ENCODE assay signal across 13 mouse cellular contexts in genomic region chr4:44179748-44180147, GRCm38 (mm10). TPM values are rescaled to one million over a fixed set of nuclear protein-coding genes. Genes with fewer than 3 reads are reported as not detected.
DNase-seq lines count a peak whose midpoint lies in the region; ATAC-seq and TF ChIP-seq lines count a peak whose summit lies in the region.
"Had no signal": no experiment of that assay in that cellular context is flagged by ENCODE, and none has a peak within 500 bp of the region (broad histone marks: within the 10 kb centered on the region; RNA-seq: fewer than 3 reads in every experiment).

No protein-coding gene starts in this region.

- H3K4me3 ChIP-seq in hindbrain, postnatal 0 days (ENCODE audit: low read length) = no peak overlapping the region
- H3K4me3 ChIP-seq in hindbrain, embryonic 14.5 days (replicated peaks; ENCODE audit: low read length) = no peak overlapping the region
- H3K4me3 ChIP-seq in lung, adult 2 months (replicated peaks; ENCODE audit: extremely low read depth, low read depth, low read length) = no peak overlapping the region
- no peak overlapping the region for H3K4me3 ChIP-seq in lung, postnatal 0 days (ENCODE audit: low read depth, low read length)
- H3K4me3 ChIP-seq: limb, embryonic 13.5 days; midbrain, embryonic 15.5 days; neural tube, embryonic 12.5 days had no signal

- TF ChIP-seq POLR2A in lung, adult 2 months (IDR thresholded peaks at IDR 0.05; ENCODE audit: borderline replicate concordance, extremely low read depth, low read depth, low read length) = no peak

- no peaks in the 10 kb centered on the region for H3K9me3 ChIP-seq in hindbrain, postnatal 0 days (ENCODE audit: low read length)
- H3K9me3 ChIP-seq in hindbrain, embryonic 14.5 days (ENCODE audit: control insufficient read depth, low read length) = no peaks in the 10 kb centered on the region
- H3K9me3 ChIP-seq in lung, postnatal 0 days (ENCODE audit: low read length) = no peaks in the 10 kb centered on the region
- H3K9me3 ChIP-seq: limb, embryonic 13.5 days; midbrain, embryonic 15.5 days; neural tube, embryonic 12.5 days had no signal

- TF ChIP-seq CTCF in hindbrain, postnatal 0 days (IDR thresholded peaks at IDR 0.05; ENCODE audit: low read depth) = no peak
- TF ChIP-seq CTCF in lung, adult 2 months (IDR thresholded peaks at IDR 0.05; ENCODE audit: insufficient read depth, low read length) = no peak
- no peak for TF ChIP-seq CTCF in lung, postnatal 0 days (IDR thresholded peaks at IDR 0.05)

- no peaks in the 10 kb centered on the region for H3K4me1 ChIP-seq in hindbrain, postnatal 0 days (ENCODE audit: insufficient read depth, low read length)
- no peaks in the 10 kb centered on the region for H3K4me1 ChIP-seq in hindbrain, embryonic 14.5 days (replicated peaks; ENCODE audit: control insufficient read depth, insufficient read depth, low read length)
- H3K4me1 ChIP-seq in lung, adult 2 months (ENCODE audit: control insufficient read depth, insufficient read depth, low read length) = peaks cover 4% of the 10 kb centered on the region; the same call in 1 of the 2 replicates
- no peaks in the 10 kb centered on the region for H3K4me1 ChIP-seq in lung, postnatal 0 days (ENCODE audit: insufficient read depth, low read depth, low read length)
- H3K4me1 ChIP-seq: neural tube, embryonic 12.5 days had no signal

- TF ChIP-seq EP300 in lung, postnatal 0 days (IDR thresholded peaks at IDR 0.05) = no peak

- H3K27me3 ChIP-seq in hindbrain, postnatal 0 days (ENCODE audit: insufficient read depth, low read length) = no peaks in the 10 kb centered on the region
- no peaks in the 10 kb centered on the region for H3K27me3 ChIP-seq in hindbrain, embryonic 14.5 days (ENCODE audit: control insufficient read depth, insufficient read depth, low read length)
- H3K27me3 ChIP-seq in lung, postnatal 0 days (replicated peaks; ENCODE audit: insufficient read depth, low read length) = no peaks in the 10 kb centered on the region
- H3K27me3 ChIP-seq: limb, embryonic 13.5 days; midbrain, embryonic 15.5 days; neural tube, embryonic 12.5 days had no signal

- H3K4me2 ChIP-seq in hindbrain, postnatal 0 days (ENCODE audit: low read depth, low read length) = no peak overlapping the region
- H3K4me2 ChIP-seq in hindbrain, embryonic 14.5 days (replicated peaks) = no peak overlapping the region
- no peak overlapping the region for H3K4me2 ChIP-seq in lung, postnatal 0 days (replicated peaks; ENCODE audit: low read depth, low read length)
- H3K4me2 ChIP-seq: limb, embryonic 13.5 days; midbrain, embryonic 15.5 days; neural tube, embryonic 12.5 days had no signal

- peak; percentile 68 for DNase-seq in adrenal gland, adult 2 months
- DNase-seq in adrenal gland, postnatal 4 days (ENCODE audit: low spot score in 2 of 2) = no peak
- DNase-seq in hindbrain, postnatal 0 days (ENCODE audit: low spot score) = peak; percentile 17
- no peak for DNase-seq in hindbrain, embryonic 14.5 days (ENCODE audit: low spot score)
- peak; percentile 65 to 77 for DNase-seq in lung, adult 18-20 months
- no peak for DNase-seq in lung, adult 2 months
- DNase-seq in lung, postnatal 0 days (ENCODE audit: low spot score) = peak; percentile 59
- no peak for DNase-seq in heart, postnatal 4 days

- H3K27ac ChIP-seq in hindbrain, postnatal 0 days = no peak overlapping the region
- no peak overlapping the region for H3K27ac ChIP-seq in hindbrain, embryonic 14.5 days
- H3K27ac ChIP-seq in lung, postnatal 0 days (ENCODE audit: low read length) = no peak overlapping the region
- H3K27ac ChIP-seq: limb, embryonic 13.5 days; macrophage; midbrain, embryonic 15.5 days; neural tube, embryonic 12.5 days had no signal

- 57% methylated on average over 5 of the region's 5 CpGs for WGBS in hindbrain, postnatal 0 days
- WGBS in hindbrain, embryonic 14.5 days = 72% methylated on average over 5 of the region's 5 CpGs
- 48% methylated on average over 5 of the region's 5 CpGs for WGBS in lung, adult 2 months
- WGBS in lung, postnatal 0 days = 57% methylated on average over 5 of the region's 5 CpGs

- no peaks in the 10 kb centered on the region for H3K36me3 ChIP-seq in hindbrain, postnatal 0 days (ENCODE audit: insufficient read depth, low read length)
- no peaks in the 10 kb centered on the region for H3K36me3 ChIP-seq in hindbrain, embryonic 14.5 days (replicated peaks; ENCODE audit: control insufficient read depth, insufficient read depth)
- no peaks in the 10 kb centered on the region for H3K36me3 ChIP-seq in lung, postnatal 0 days (ENCODE audit: insufficient read depth, low read length)
- H3K36me3 ChIP-seq: limb, embryonic 13.5 days; midbrain, embryonic 15.5 days; neural tube, embryonic 12.5 days had no signal

- peak; percentile 38; the same call in 1 of the 2 replicates for ATAC-seq in hindbrain, postnatal 0 days
- ATAC-seq in hindbrain, embryonic 14.5 days (ENCODE audit: low FRiP score) = no peak
- ATAC-seq in lung, postnatal 0 days = peak; percentile 62
- ATAC-seq: intestine, postnatal 0 days; midbrain, embryonic 15.5 days had no signal

- no peak overlapping the region for H3K9ac ChIP-seq in hindbrain, postnatal 0 days (replicated peaks; ENCODE audit: low read length)
- H3K9ac ChIP-seq in hindbrain, embryonic 14.5 days = no peak overlapping the region
- H3K9ac ChIP-seq in lung, postnatal 0 days (replicated peaks; ENCODE audit: low read depth) = no peak overlapping the region
- H3K9ac ChIP-seq: limb, embryonic 13.5 days; midbrain, embryonic 15.5 days; neural tube, embryonic 12.5 days had no signal

RNA-seq across cellular contexts. Expression of gene Rnf38, which starts 53.8 kb away (rescaled TPM):
- total RNA-seq in adrenal gland, adult 2 months (2021) = 10 to 100 TPM; 31.6 to 44.7 TPM
- polyA plus RNA-seq in adrenal gland, adult 2 months (2012; rRNA removed) = 72.6 and 95.3 TPM in 2 replicates
- total RNA-seq in adrenal gland, postnatal 4 days (2021) = 10 to 100 TPM; 61.0 to 65.1 TPM
- 82.3 and 96.3 TPM in 2 replicates for total RNA-seq in hindbrain, postnatal 0 days (2014; rRNA removed)
- polyA plus RNA-seq in hindbrain, postnatal 0 days (2015; fragmentation: Nextera tagmentation; extraction: Ambion mirVana) = 14.1 and 15.6 TPM in 2 replicates
- 46.6 and 48.2 TPM in 2 replicates for polyA plus RNA-seq in hindbrain, embryonic 14.5 days (2014; fragmentation: Nextera tagmentation; extraction: Ambion mirVana)
- 114 and 123 TPM in 2 replicates for polyA plus RNA-seq in lung, adult 2 months (2012; rRNA removed)
- polyA plus RNA-seq in lung, postnatal 0 days (2015; fragmentation: Nextera tagmentation; extraction: Ambion mirVana) = 12.1 and 12.2 TPM in 2 replicates
- 10 to 100 TPM; 56.5 to 57.8 TPM for total RNA-seq in heart, postnatal 4 days (2021)

Comparison
In these comparisons a context has a peak if more than half of its experiments do, and no peak if none do; other contexts are left out.
1. DNase-seq: peak in adrenal gland, adult 2 months (single experiment), hindbrain, postnatal 0 days (single experiment), lung, adult 18-20 months (2 of 2) and lung, postnatal 0 days (single experiment); none in adrenal gland, postnatal 4 days (0 of 2), hindbrain, embryonic 14.5 days (single experiment), lung, adult 2 months (single experiment) and heart, postnatal 4 days (single experiment).